Mouse (Mus musculus): ENCODE measurements around the gene Hist1h4i. TPM values are rescaled to one million over a fixed set of nuclear protein-coding genes. Genes with fewer than 3 reads are reported as not detected.

The Hist1h4i gene
- total and polyA plus RNA-seq, 2 experiments from 2014 or later, result 4.2 to 26.4 TPM

GRCm38 (mm10) chr13:22006334-22007120, 34.6 kb downstream of the Hist1h4i start:
- ATAC-seq (peak; percentile 69), DNase-seq (no peak)
- Histone ChIP-seq H3K4me1 (ENCODE audit: insufficient read depth) (0 out of 2 replicates have a peak, but pooled peaks cover 3% of the 10 kb centered on the region), H3K36me3 (ENCODE audit: insufficient read depth) (no peaks in the 10 kb centered on the region), H3K9ac (peak overlapping the region; percentile 40; the same call in 1 of the 2 replicates), H3K27ac (ENCODE audit: low read depth, low read length) (no peak overlapping the region), H3K4me3 (ENCODE audit: low read depth, low read length) (peak overlapping the region; percentile 45), H3K27me3 (ENCODE audit: insufficient read depth, low read length) (peaks cover 94% of the 10 kb centered on the region), H3K9me3 (ENCODE audit: low read length) (no peaks in the 10 kb centered on the region), H3K4me2 (ENCODE audit: low read depth) (peak overlapping the region; percentile 94)
- WGBS, result under 1% methylated on average over 38 of the region's 38 CpGs
- TF ChIP-seq CTCF (IDR thresholded peaks at IDR 0.05; ENCODE audit: low read depth), result no peak

- H3K27ac ChIP-seq (ENCODE audit: low read depth, low read length), result no peak overlapping the region
- peak overlapping the region; percentile 94 for H3K4me2 ChIP-seq (ENCODE audit: low read depth)
- H3K27me3 ChIP-seq (ENCODE audit: insufficient read depth, low read length), result peaks cover 95% of the 10 kb centered on the region
- ATAC-seq (peak; percentile 75), DNase-seq (peak; percentile 53)
- H3K4me3 ChIP-seq (ENCODE audit: low read depth, low read length), result peak overlapping the region; percentile 45
- TF ChIP-seq CTCF (IDR thresholded peaks at IDR 0.05; ENCODE audit: low read depth), result no peak
- no peaks in the 10 kb centered on the region for H3K9me3 ChIP-seq (ENCODE audit: low read length)
- under 1% methylated on average over 45 of the region's 45 CpGs for WGBS
- no peaks in the 10 kb centered on the region for H3K36me3 ChIP-seq (ENCODE audit: insufficient read depth)
- 0 out of 2 replicates have a peak, but pooled peaks cover 3% of the 10 kb centered on the region for H3K4me1 ChIP-seq (ENCODE audit: insufficient read depth)
- peak overlapping the region; percentile 40 for H3K9ac ChIP-seq
Measured at GRCm38 (mm10) chr13:22005605-22006333, 35.4 kb downstream of the Hist1h4i start.

GRCm38 (mm10) chr13:22001823-22002222, 39.3 kb downstream of the Hist1h4i start:
- Histone ChIP-seq H3K4me3 (ENCODE audit: low read depth, low read length) (no peak overlapping the region), H3K9ac (no peak overlapping the region), H3K27me3 (ENCODE audit: insufficient read depth, low read length) (peaks cover 94% of the 10 kb centered on the region), H3K9me3 (ENCODE audit: low read length) (no peaks in the 10 kb centered on the region), H3K4me2 (ENCODE audit: low read depth) (no peak overlapping the region), H3K4me1 (ENCODE audit: insufficient read depth) (0 out of 2 replicates have a peak, but pooled peaks cover 4% of the 10 kb centered on the region), H3K36me3 (ENCODE audit: insufficient read depth) (no peaks in the 10 kb centered on the region), H3K27ac (ENCODE audit: low read depth, low read length) (no peak overlapping the region)
- 23% methylated on average over 5 of the region's 5 CpGs for WGBS
- no peak for ATAC-seq
- DNase-seq, result no peak
- TF ChIP-seq CTCF (IDR thresholded peaks at IDR 0.05; ENCODE audit: low read depth), result no peak

- ATAC-seq (no peak), DNase-seq (no peak)
- H3K4me2 ChIP-seq (ENCODE audit: low read depth), result no peak overlapping the region
- H3K9ac ChIP-seq, result no peak overlapping the region
- 77% methylated on average over 2 of the region's 2 CpGs for WGBS
- H3K4me1 ChIP-seq (ENCODE audit: insufficient read depth), result 0 out of 2 replicates have a peak, but pooled peaks cover 3% of the 10 kb centered on the region
- no peaks in the 10 kb centered on the region for H3K9me3 ChIP-seq (ENCODE audit: low read length)
- no peak overlapping the region for H3K4me3 ChIP-seq (ENCODE audit: low read depth, low read length)
- H3K27me3 ChIP-seq (ENCODE audit: insufficient read depth, low read length), result peaks cover 95% of the 10 kb centered on the region
- no peaks in the 10 kb centered on the region for H3K36me3 ChIP-seq (ENCODE audit: insufficient read depth)
- TF ChIP-seq CTCF (IDR thresholded peaks at IDR 0.05; ENCODE audit: low read depth), result no peak
- no peak overlapping the region for H3K27ac ChIP-seq (ENCODE audit: low read depth, low read length)
Measured at GRCm38 (mm10) chr13:22001346-22001745, 39.8 kb downstream of the Hist1h4i start.

DNA sequence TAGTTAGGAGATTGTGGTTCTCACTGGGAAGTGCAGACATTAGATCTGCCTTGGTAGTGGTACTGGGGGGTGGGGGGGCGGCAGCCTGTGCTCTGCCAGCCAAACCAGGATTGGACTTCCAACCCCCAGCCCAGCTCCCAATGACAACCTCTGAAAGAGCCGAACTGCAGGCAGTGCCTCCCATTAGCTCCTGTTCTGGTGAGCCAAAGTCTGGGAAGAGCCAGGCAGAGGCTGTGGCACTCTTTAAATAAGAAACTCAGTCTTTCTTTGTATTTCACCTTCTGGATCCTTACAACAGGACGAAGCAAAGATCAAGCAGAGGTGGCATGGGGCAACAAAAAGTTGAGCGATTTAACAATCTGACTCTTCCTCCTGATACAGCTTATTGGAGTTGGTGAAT, 42.0 kb downstream of the Hist1h4i start:
- Histone ChIP-seq H3K36me3 (ENCODE audit: insufficient read depth) (no peaks in the 10 kb centered on the region), H3K4me2 (ENCODE audit: low read depth) (no peak overlapping the region)
- WGBS, result 35% methylated on average over 4 of the region's 4 CpGs

GRCm38 (mm10) chr13:21998412-21998811, 42.8 kb downstream of the Hist1h4i start:
- ATAC-seq, result no peak
- DNase-seq, result no peak
- Histone ChIP-seq H3K27ac (ENCODE audit: low read depth, low read length) (no peak overlapping the region), H3K36me3 (ENCODE audit: insufficient read depth) (no peaks in the 10 kb centered on the region), H3K4me2 (ENCODE audit: low read depth) (no peak overlapping the region), H3K9me3 (ENCODE audit: low read length) (no peaks in the 10 kb centered on the region), H3K4me1 (ENCODE audit: insufficient read depth) (0 out of 2 replicates have a peak, but pooled peaks cover 3% of the 10 kb centered on the region), H3K4me3 (ENCODE audit: low read depth, low read length) (no peak overlapping the region), H3K9ac (no peak overlapping the region), H3K27me3 (ENCODE audit: insufficient read depth, low read length) (peaks cover 85% of the 10 kb centered on the region)
- 28% methylated on average over 3 of the region's 3 CpGs for WGBS
- no peak for TF ChIP-seq CTCF (IDR thresholded peaks at IDR 0.05; ENCODE audit: low read depth)

More for the DNA sequence above, 42.0 kb downstream of the Hist1h4i start:
- Histone ChIP-seq H3K9ac (no peak overlapping the region), H3K27ac (ENCODE audit: low read depth, low read length) (no peak overlapping the region), H3K4me3 (ENCODE audit: low read depth, low read length) (no peak overlapping the region), H3K4me1 (ENCODE audit: insufficient read depth) (0 out of 2 replicates have a peak, but pooled peaks cover 3% of the 10 kb centered on the region), H3K9me3 (ENCODE audit: low read length) (no peaks in the 10 kb centered on the region), H3K27me3 (ENCODE audit: insufficient read depth, low read length) (peaks cover 93% of the 10 kb centered on the region)
- no peak for TF ChIP-seq CTCF (IDR thresholded peaks at IDR 0.05; ENCODE audit: low read depth)
- ATAC-seq (no peak), DNase-seq (no peak)

All from forebrain, postnatal 0 days (tissue).